Mouse (Mus musculus) spleen, adult 12 weeks (tissue): ENCODE data around the gene Hs3st4.

Experiments used
- DNase-seq: peaks from one replicate; pipeline ENCODE4 v3.0.0; 2022; ENCODE audit warnings: low spot score

Hs3st4 gene

GRCm38 (mm10) chr7:123982461-123983038 is at the start of gene Hs3st4:
Gene Hs3st4 (plus strand): TSS chr7:123982869.
- no peak for DNase-seq

GRCm38 (mm10) chr7:123946836-123947235 is 35.8 kb upstream of the Hs3st4 start:
- DNase-seq, result no peak

GRCm38 (mm10) chr7:123963021-123963420 is 19.6 kb upstream of the Hs3st4 start:
- DNase-seq, result no peak

GRCm38 (mm10) chr7:123964559-123965142 is 18.0 kb upstream of the Hs3st4 start:
- DNase-seq, result no peak

- DNase-seq, result no peak
Measured at GRCm38 (mm10) chr7:123965515-123965914, 17.2 kb upstream of the Hs3st4 start.

GRCm38 (mm10) chr7:123975441-123975840 is 7.2 kb upstream of the Hs3st4 start:
- DNase-seq, result no peak

GRCm38 (mm10) chr7:123981435-123981834 is 1.2 kb upstream of the Hs3st4 start:
- DNase-seq, result no peak

- DNase-seq, result no peak
Measured at GRCm38 (mm10) chr7:123982010-123982409, 659 bp upstream of the Hs3st4 start.

GRCm38 (mm10) chr7:123983177-123984046 is 743 bp downstream of the Hs3st4 start:
- DNase-seq, result no peak

- DNase-seq, result no peak
Measured at GRCm38 (mm10) chr7:123992121-123992520, 9.5 kb downstream of the Hs3st4 start.

- DNase-seq, result no peak
Measured at GRCm38 (mm10) chr7:123997266-123997665, 14.6 kb downstream of the Hs3st4 start.

GRCm38 (mm10) chr7:123998601-123999000 is 15.9 kb downstream of the Hs3st4 start:
- no peak for DNase-seq

- DNase-seq, result no peak
Measured at GRCm38 (mm10) chr7:124026908-124027307, 44.2 kb downstream of the Hs3st4 start.

GRCm38 (mm10) chr7:124032236-124032635 is 49.6 kb downstream of the Hs3st4 start:
- no peak for DNase-seq

- no peak for DNase-seq
Measured at GRCm38 (mm10) chr7:124033332-124033731, 50.7 kb downstream of the Hs3st4 start.

- no peak for DNase-seq
Measured at GRCm38 (mm10) chr7:124037281-124037700, 54.6 kb downstream of the Hs3st4 start.

- DNase-seq, result no peak
Measured at GRCm38 (mm10) chr7:124039142-124039541, 56.5 kb downstream of the Hs3st4 start.

GRCm38 (mm10) chr7:124047382-124047781 is 64.7 kb downstream of the Hs3st4 start:
- no peak for DNase-seq

- DNase-seq, result no peak
Measured at GRCm38 (mm10) chr7:124048971-124049370, 66.3 kb downstream of the Hs3st4 start.

- no peak for DNase-seq
Measured at GRCm38 (mm10) chr7:124050421-124050820, 67.8 kb downstream of the Hs3st4 start.

GRCm38 (mm10) chr7:124083741-124084140 is 101.1 kb downstream of the Hs3st4 start:
- no peak for DNase-seq

- no peak for DNase-seq
Measured at GRCm38 (mm10) chr7:124129019-124129418, 146.3 kb downstream of the Hs3st4 start.

- no peak for DNase-seq
Measured at GRCm38 (mm10) chr7:124131312-124131711, 148.6 kb downstream of the Hs3st4 start.
